Mouse (Mus musculus): ENCODE data around the gene Atp6v0d1. TPM values are rescaled to one million over a fixed set of nuclear protein-coding genes. Genes with fewer than 3 reads are reported as not detected.
"Not testable (repeated sequence)": the region's sequence is repeated elsewhere in the genome, so short reads cannot be mapped to it uniquely, and the experiment has no call there.

Atp6v0d1 gene
- polyA plus RNA-seq, 1 experiment from 2014 or later: 159 TPM

DNA sequence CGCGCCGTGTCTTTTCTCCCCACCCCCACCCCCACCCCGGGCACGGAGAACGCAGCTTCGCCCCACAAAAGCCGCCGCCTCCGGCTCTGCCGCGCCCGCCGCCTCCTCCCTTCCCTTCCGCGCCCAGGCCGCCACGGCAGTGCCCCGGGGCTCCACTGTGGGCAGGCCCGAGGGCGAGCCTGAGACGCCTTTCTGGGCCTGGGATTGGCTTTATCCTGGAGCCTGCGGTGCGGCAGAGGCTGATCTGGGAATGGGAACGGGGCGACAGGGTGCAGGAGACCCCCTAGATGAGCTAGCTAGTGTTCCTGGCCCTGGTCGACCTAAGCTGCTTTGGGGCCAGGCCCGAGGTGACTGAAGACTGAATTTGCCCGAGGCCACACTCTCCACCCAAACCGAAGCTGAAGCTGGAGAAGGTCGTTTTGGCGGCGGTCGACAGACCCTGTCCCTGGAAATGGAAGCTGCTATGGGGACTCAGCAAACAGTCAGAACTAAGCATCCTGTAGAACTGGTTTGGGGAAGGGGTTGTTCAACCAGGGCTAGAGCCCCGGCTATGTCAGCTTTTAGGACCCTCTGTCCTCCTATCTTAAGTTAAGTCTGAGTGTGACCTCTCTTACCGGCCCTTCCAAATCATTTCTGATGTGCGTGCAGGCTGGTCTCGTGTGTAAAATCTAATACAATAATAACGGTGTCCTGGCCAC is 39.8 kb upstream of the Atp6v0d1 start:
- POLR2A ChIA-PET: interaction anchor here (0.9 to 2.2 kb wide), 4 partner anchors 9 to 95 kb away, joined by 3 to 10 read pairs (median 6); partner anchors contain the start of genes Acd and Pard6a
- no peak for DNase-seq (ENCODE audit: low read depth, low spot score)
- in situ Hi-C loops (cut with MboI; ENCODE audit: low pct_unique_long_range_greater_than_20kb): no loop called here
- peak; percentile 18 for ATAC-seq
- no peaks in the 10 kb centered on the region for H3K27me3 ChIP-seq
- no peak for TF ChIP-seq CTCF (IDR thresholded peaks at IDR 0.05)
- CTCF ChIA-PET: interaction anchor here (0.9 to 4.9 kb wide), 6 partner anchors 9 to 30 kb away, joined by 3 to 25 read pairs (median 6); no protein-coding TSS in a partner anchor

DNA sequence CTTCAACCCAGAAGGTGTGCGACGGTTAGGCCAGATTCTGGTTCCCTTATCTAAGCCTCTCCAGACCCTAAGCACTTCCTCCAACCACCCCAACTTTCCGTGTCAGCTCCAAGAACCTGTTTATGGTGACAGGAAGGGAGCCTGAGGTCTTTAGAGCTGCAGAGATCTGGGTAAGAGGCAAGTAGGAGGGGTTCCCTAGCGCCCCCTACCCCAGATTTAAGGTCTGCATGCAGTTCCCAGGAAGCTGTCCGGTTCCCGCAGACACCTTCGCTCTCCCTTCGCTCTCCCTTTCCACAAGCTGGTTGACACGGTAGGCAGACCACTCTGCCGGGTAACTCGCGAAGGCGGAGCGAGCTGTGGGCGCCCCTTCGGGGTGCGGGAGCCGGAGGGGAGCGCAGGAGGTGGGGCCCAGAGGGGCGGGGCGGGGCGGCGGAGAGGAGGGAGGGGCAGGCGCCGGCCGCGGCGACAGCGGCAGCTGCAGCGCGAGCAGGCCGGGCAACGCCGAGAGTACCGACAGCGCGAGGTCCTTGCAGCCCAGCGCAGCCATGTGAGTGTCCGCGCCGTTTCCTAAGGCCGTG is 39.0 kb upstream of the Atp6v0d1 start, which contains the start of gene Ripor1:
Gene Ripor1, plus strand, starts transcription at position 452 of the 578 bp plus-strand sequence.
- TF ChIP-seq CTCF (IDR thresholded peaks at IDR 0.05): no peak
- H3K27me3 ChIP-seq: no peaks in the 10 kb centered on the region
- in situ Hi-C loops (cut with MboI; ENCODE audit: low pct_unique_long_range_greater_than_20kb): no loop called here
- ChIA-PET CTCF (interaction anchor here (0.9 to 1.9 kb wide), 6 partner anchors 8 to 33 kb away, joined by 3 to 8 read pairs (median 4); no protein-coding TSS in a partner anchor), POLR2A (interaction anchor here (1.8 to 2.2 kb wide), 3 partner anchors 8 to 96 kb away, joined by 5 to 10 read pairs (median 8); partner anchors contain the start of genes Acd and Pard6a)
- ATAC-seq (peak; percentile 52), DNase-seq (ENCODE audit: low read depth, low spot score) (no peak)

DNA sequence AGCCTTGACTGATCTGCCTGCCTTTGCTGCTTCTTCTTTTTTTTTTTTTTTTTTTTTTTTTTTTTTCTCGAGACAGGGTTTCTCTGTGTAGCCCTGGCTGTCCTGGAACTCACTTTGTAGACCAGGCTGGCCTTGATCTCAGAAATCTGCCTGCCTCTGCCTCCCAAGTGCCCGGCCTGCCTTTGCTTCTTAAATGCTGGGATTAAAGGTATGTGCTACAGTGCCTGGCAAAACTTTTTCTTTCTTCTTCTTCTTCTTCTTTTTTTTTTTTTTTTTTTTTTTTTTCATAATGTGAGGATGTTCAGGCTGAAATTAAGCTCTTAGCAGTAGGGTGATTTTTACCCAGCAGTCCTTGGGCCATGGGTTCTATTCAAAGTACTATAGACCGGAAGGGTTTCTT is 36.7 kb upstream of the Atp6v0d1 start:
- H3K27me3 ChIP-seq; ATAC-seq; DNase-seq (ENCODE audit: low read depth, low spot score); in situ Hi-C loops (cut with MboI; ENCODE audit: low pct_unique_long_range_greater_than_20kb): not testable (repeated sequence)
- CTCF ChIA-PET: interaction anchor here (0.7 to 0.9 kb wide), 2 partner anchors 33 to 36 kb away, joined by 3 read pairs; no protein-coding TSS in a partner anchor
- POLR2A ChIA-PET: interaction anchor here (0.6 to 0.7 kb wide), 2 partner anchors 11 to 173 kb away, joined by 3 to 5 read pairs; no protein-coding TSS in a partner anchor

DNA sequence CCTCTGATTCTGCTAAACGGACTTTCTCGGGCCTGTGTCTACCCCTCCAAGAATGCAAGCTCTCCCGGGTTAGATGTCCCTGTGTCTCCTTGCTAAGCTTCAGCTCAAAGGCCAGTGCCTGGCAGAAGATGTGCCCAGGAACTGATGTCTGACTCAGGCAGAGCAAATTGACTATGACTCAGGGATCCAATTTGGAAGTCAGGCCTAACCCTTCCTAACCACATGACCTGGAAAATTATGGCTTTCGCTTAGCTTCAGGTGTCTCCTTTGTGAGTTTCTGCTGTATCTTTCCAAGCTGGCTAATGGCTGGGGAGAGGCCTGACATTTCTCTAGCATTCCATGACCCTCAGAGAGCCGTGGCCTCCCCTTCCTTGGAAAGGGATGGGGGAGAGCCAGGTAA is 35.5 kb upstream of the Atp6v0d1 start:
- in situ Hi-C loops (cut with MboI; ENCODE audit: low pct_unique_long_range_greater_than_20kb): no loop called here
- no peak for DNase-seq (ENCODE audit: low read depth, low spot score)
- H3K27me3 ChIP-seq: no peaks in the 10 kb centered on the region
- ChIA-PET POLR2A (no interaction called here), CTCF (interaction anchor here (1.1 kb wide), 1 partner anchor 35 kb away, joined by 3 read pairs; no protein-coding TSS in a partner anchor)
- no peak for ATAC-seq
- no peak for TF ChIP-seq CTCF (IDR thresholded peaks at IDR 0.05)

DNA sequence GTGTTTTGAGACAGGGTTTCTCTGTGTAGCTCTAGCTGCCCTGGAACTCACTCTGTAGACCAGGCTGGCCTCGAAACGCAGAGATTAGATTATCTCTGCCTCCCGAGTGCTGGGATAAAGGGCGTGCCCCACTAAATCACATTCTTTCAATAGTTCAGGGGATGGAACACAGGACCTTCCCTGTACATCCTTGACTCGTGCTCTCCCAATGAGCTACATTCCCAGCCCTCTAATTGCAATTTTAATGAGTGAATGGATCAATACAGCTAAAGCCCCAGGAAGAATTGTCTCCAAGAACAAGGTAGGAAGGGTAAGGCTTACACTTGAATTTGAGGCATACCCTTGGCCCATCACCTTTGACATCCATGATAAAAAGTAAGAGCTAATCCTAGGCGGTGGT is 32.9 kb upstream of the Atp6v0d1 start:
- H3K27me3 ChIP-seq: no peaks in the 10 kb centered on the region
- ATAC-seq: no peak
- in situ Hi-C loops (cut with MboI; ENCODE audit: low pct_unique_long_range_greater_than_20kb): no loop called here

DNA sequence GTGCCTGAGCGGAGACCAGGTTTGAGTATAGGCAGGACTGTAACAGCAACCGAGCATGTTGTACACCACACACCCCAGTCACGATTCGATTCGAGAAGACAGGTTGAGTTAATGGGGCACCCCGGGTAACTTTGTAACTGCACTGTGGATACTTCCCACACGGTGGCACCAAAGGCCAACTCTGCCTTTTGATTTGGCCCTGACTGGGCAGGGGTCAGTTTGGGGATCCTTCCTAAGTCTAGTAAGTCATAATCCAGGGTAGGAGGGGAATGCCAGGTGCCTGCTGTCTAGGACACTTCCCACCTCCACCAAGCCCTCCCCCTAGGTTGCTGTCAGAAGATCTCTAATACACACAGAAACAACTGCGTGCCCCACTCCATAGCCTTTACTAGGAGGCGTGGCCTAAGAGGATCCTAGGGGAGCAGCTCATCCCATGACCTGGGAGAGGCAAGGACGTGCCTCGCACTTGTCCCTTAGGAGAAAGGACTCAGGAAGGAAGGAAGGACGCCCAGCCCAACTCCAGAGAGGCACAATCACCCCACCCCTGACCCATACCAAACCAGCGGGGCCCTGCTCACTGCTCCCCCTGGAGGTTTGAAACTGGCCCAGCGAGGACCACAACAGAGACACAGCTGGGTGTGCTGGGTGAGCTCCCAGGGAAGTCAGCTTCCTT is 30.7 kb upstream of the Atp6v0d1 start:
- DNase-seq (ENCODE audit: low read depth, low spot score) (no peak), ATAC-seq (peak; percentile 33)
- in situ Hi-C loops (cut with MboI; ENCODE audit: low pct_unique_long_range_greater_than_20kb): no loop called here
- H3K27me3 ChIP-seq: no peaks in the 10 kb centered on the region
- POLR2A ChIA-PET: interaction anchor here (0.6 to 1.9 kb wide), 2 partner anchors 10 to 342 kb away, joined by 6 to 8 read pairs; no protein-coding TSS in a partner anchor
- CTCF ChIA-PET: interaction anchor here (0.9 to 2.2 kb wide), 7 partner anchors 9 to 52 kb away, joined by 3 to 8 read pairs (median 3); partner anchors contain the start of gene Ripor1
- peak; percentile 76 for TF ChIP-seq CTCF (IDR thresholded peaks at IDR 0.05)

More for the DNA sequence above, 32.9 kb upstream of the Atp6v0d1 start:
- ChIA-PET CTCF (no interaction called here), POLR2A (interaction anchor here (0.7 kb wide), 1 partner anchor 187 kb away, joined by 6 read pairs; no protein-coding TSS in a partner anchor)
- TF ChIP-seq CTCF (IDR thresholded peaks at IDR 0.05): no peak
- no peak for DNase-seq (ENCODE audit: low read depth, low spot score)

DNA sequence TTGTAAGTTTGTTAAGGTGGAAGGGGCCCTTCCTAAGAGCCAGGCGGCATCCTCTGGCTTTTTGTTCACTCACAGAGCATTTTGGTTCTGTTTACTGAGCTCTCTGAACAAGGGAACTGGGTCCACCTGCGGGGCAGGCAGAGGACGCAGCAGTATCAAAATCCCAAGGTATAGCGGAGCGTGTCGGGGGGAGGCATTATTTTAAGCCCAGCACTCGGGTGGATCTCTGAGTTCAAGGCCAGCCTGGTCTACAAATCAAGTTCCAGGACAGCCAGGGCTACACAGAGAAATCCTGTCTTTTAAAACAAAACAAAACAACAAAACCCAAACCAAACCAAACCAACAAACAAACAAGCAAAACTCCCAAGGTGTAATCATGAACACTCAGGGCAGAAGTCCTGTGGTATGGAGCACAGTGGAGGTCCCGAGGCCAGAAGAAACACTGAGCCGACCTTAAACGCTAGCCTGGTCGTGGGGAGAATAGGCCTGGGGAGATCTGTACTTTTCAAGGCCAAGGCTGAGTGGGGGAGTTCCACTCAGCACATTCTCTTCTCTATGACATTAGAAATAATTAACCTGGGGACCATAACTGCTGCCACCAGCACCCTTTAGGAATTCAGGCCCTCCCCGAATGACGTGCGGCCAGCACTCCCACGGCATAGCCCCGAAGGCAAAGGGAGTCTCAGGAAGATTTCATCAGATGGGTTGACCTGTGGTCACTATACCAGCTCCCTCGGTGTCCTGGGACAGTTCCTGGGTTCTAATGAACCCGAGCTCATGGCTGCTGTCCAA is 28.8 kb upstream of the Atp6v0d1 start:
- ATAC-seq (peak; percentile 64), DNase-seq (ENCODE audit: low read depth, low spot score) (no peak)
- no peak for TF ChIP-seq CTCF (IDR thresholded peaks at IDR 0.05)
- POLR2A ChIA-PET: interaction anchor here (0.8 to 2.2 kb wide), 4 partner anchors 10 to 42 kb away, joined by 3 to 10 read pairs (median 4); partner anchors contain the start of genes Agrp, Atp6v0d1, Ctcf and Ripor1
- no peaks in the 10 kb centered on the region for H3K27me3 ChIP-seq
- CTCF ChIA-PET: interaction anchor here (1.4 to 2.0 kb wide), 3 partner anchors 10 to 19 kb away, joined by 6 to 7 read pairs (median 7); partner anchors contain the start of gene Ripor1
- in situ Hi-C loops (cut with MboI; ENCODE audit: low pct_unique_long_range_greater_than_20kb): no loop called here

DNA sequence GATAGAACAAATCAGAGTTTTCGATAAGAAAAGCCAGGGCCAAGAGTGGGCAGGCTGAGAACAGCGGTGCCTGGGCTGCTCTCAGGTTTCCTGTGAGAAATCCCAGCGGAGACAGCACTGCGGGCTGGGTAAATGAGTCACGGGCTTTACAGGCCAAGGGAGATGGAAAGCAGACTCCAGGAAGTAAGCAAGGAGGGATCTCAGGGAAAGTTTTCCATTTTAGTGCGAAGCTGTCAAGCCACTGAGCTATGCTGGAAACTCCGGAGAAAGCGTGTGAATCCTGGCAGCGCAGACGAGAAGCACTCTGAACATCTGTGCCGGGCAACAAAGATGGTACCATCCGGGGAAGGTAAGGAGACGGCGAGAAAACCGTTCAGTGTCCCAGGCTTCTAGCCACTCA is 28.0 kb upstream of the Atp6v0d1 start:
- ChIA-PET POLR2A (interaction anchor here (0.8 to 2.2 kb wide), 4 partner anchors 11 to 43 kb away, joined by 3 to 10 read pairs (median 4); partner anchors contain the start of genes Agrp, Atp6v0d1, Ctcf and Ripor1), CTCF (interaction anchor here (1.5 to 2.0 kb wide), 2 partner anchors 11 to 14 kb away, joined by 6 to 7 read pairs; partner anchors contain the start of gene Ripor1)
- in situ Hi-C loops (cut with MboI; ENCODE audit: low pct_unique_long_range_greater_than_20kb): no loop called here
- H3K27me3 ChIP-seq: no peaks in the 10 kb centered on the region
- peak; percentile 80 for ATAC-seq
- no peak for TF ChIP-seq CTCF (IDR thresholded peaks at IDR 0.05)
- no peak for DNase-seq (ENCODE audit: low read depth, low spot score)

DNA sequence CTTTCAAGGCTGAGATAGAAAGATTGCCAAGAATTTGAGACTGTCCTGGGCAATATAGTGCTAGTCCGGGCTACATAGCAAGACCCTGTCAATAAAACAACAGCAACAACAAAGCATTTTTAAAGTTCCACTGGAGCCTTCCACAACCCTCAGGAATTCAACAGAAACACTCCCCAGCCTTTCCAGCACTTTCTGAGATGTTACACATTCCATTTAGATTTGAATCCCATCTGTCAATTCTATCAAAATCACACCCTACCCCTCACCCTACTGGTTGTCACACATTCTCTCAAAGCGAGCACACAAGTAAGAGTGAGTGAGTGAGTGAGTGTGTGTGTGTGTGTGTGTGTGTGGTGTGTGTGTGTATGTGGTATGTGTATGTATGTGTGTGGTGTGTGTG is 26.6 kb upstream of the Atp6v0d1 start:
- ChIA-PET CTCF (no interaction called here), POLR2A (interaction anchor here (0.6 to 0.7 kb wide), 2 partner anchors 18 to 98 kb away, joined by 3 to 5 read pairs; no protein-coding TSS in a partner anchor)
- TF ChIP-seq CTCF (IDR thresholded peaks at IDR 0.05): no peak
- no peak for DNase-seq (ENCODE audit: low read depth, low spot score)
- no peaks in the 10 kb centered on the region for H3K27me3 ChIP-seq
- ATAC-seq: no peak
- in situ Hi-C loops (cut with MboI; ENCODE audit: low pct_unique_long_range_greater_than_20kb): no loop called here
